In the genomic region with DNA sequence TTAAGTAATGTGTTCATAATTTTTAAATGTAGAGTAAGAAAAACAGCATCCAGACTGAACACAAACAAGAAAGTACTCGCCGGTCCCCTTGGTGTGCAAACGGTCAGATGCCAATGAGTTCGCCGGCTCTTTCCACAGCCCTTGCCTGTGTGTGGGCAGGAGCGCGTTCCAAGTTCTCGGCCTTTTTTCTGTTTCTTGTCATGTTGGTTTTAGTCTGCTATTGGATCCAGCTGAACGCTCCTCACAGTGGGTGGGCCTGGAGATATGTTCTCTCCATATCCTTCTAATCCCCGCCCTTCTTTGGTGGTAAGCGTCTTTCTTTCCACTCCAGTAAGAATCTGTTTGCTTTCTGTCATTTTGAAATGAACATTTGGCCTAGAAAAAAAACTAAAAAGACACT, we compare ENCODE assay signal across 8 mouse cellular contexts.
A peak's percentile ranks its signal among the peaks of the same experiment; 100 is the strongest.
DNase-seq lines count a peak whose midpoint lies in the region; TF ChIP-seq lines count a peak whose summit lies in the region.

No protein-coding gene starts in this region.

- H3K4me1 ChIP-seq in cerebellum, adult 2 months (ENCODE audit: control insufficient read depth, insufficient read depth, low read length) = no peaks in the 10 kb centered on the region

- no peak overlapping the region for H3K27ac ChIP-seq in cerebellum, adult 2 months (ENCODE audit: insufficient read depth, low read length)

- 5% methylated on average over 11 of the region's 11 CpGs for WGBS in cerebellum, adult 2 months

- no peak for TF ChIP-seq POLR2A in cerebellum, adult 2 months (IDR thresholded peaks at IDR 0.05; ENCODE audit: borderline replicate concordance, insufficient read depth, low read length)

- H3K4me3 ChIP-seq in cerebellum, adult 2 months (replicated peaks; ENCODE audit: insufficient read depth, low read depth, low read length) = no peak overlapping the region

- peak; percentile 50 to 58 for DNase-seq in cerebellum, postnatal 14 days
- DNase-seq in cerebellum, adult 2 months = no peak
- peak; percentile 49 to 65 for DNase-seq in kidney, postnatal 4 days
- DNase-seq in kidney, postnatal 36 days = no peak
- peak; percentile 61 for DNase-seq in embryo, embryonic 11 days
- DNase-seq in neural tube, embryonic 10.5 days (ENCODE audit: extremely low spot score, low spot score) = peak; percentile 21
- no peak for DNase-seq in layer of hippocampus, adult 18-20 months (ENCODE audit: low spot score in 2 of 2)
- DNase-seq in thymus, postnatal 36 days = no peak

- no peak for TF ChIP-seq CTCF in cerebellum, adult 2 months (IDR thresholded peaks at IDR 0.05; ENCODE audit: borderline replicate concordance, insufficient read depth, low read depth, low read length)

- no peaks in the 10 kb centered on the region for H3K27me3 ChIP-seq in cerebellum, adult 2 months (ENCODE audit: control insufficient read depth, insufficient read depth, low read length)

Comparison
In these comparisons a context has a peak if more than half of its experiments do, and no peak if none do; other contexts are left out.
1. DNase-seq: peak in cerebellum, postnatal 14 days (2 of 2), kidney, postnatal 4 days (2 of 2), embryo, embryonic 11 days (single experiment) and neural tube, embryonic 10.5 days (single experiment); none in cerebellum, adult 2 months (0 of 2), kidney, postnatal 36 days (0 of 2), layer of hippocampus, adult 18-20 months (0 of 2) and thymus, postnatal 36 days (0 of 2).